Mouse (Mus musculus) brain, embryonic 14.5 days (tissue): ENCODE data around the gene Zbtb16.

Experiments
- CTCF ChIP-seq: fragments of 200-500 bp; IDR thresholded peaks from 2 replicates; pipeline ENCODE4 v1.5.1; 2012; ENCODE audit warnings: inconsistent platforms, mild to moderate bottlenecking, moderate library complexity, borderline replicate concordance; ENCODE audit not compliant: insufficient read depth, insufficient read length; ENCODE audit errors: extremely low read depth
- POLR2A ChIP-seq: fragments of 200-500 bp; IDR thresholded peaks from 2 replicates; pipeline ENCODE4 v1.6.1; 2012; ENCODE audit warnings: mild to moderate bottlenecking, inconsistent platforms, borderline replicate concordance; ENCODE audit not compliant: poor library complexity, insufficient read depth, insufficient read length, severe bottlenecking; ENCODE audit errors: extremely low read depth

GRCm38 (mm10) chr9:48725918-48726317 lies 110.1 kb downstream of the Zbtb16 start:
- TF ChIP-seq POLR2A (no peak), CTCF (no peak)
